Mouse (Mus musculus): Measurements from ENCODE around the gene Cdh10. TPM values are rescaled to one million over a fixed set of nuclear protein-coding genes. Genes with fewer than 3 reads are reported as not detected.

Gene Cdh10
- total RNA-seq (2015; ENCODE audit: low replicate concordance) (not detected in 2 replicates), total RNA-seq (2017; ENCODE audit: low replicate concordance) (not detected in 2 replicates)

GRCm38 (mm10) chr15:18818185-18818973 lies at the start of gene Cdh10:
Cdh10 (plus strand) TSS chr15:18818947.
- ATAC-seq (replicated peaks; ENCODE audit: low FRiP score, poor library complexity, severe bottlenecking), result no peak

GRCm38 (mm10) chr15:18809148-18809827 lies 9.5 kb upstream of the Cdh10 start:
- ATAC-seq (replicated peaks; ENCODE audit: low FRiP score, poor library complexity, severe bottlenecking), result no peak

GRCm38 (mm10) chr15:18817707-18818106 lies 1.0 kb upstream of the Cdh10 start:
- no peak for ATAC-seq (replicated peaks; ENCODE audit: low FRiP score, poor library complexity, severe bottlenecking)

DNA sequence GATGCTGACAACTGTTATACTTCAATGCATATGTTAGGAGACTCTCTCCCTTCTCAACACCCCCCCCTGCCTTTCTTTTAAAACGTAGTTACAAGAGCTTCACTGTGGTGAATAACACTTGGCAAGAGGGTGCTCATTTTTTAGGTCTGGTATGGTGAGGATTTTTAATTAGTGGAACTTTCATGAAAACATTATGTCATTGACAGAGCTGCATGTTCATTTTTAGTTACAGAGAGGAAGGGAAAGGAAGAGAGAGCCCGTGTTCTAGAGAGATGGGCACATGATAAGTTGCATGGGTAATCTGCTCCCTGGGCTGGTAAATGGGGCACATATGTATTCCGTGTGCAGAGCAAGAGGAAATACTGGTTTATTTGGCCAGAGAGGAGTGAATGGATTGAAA lies 1.5 kb downstream of the Cdh10 start:
- no peak for ATAC-seq (replicated peaks; ENCODE audit: low FRiP score, poor library complexity, severe bottlenecking)

DNA sequence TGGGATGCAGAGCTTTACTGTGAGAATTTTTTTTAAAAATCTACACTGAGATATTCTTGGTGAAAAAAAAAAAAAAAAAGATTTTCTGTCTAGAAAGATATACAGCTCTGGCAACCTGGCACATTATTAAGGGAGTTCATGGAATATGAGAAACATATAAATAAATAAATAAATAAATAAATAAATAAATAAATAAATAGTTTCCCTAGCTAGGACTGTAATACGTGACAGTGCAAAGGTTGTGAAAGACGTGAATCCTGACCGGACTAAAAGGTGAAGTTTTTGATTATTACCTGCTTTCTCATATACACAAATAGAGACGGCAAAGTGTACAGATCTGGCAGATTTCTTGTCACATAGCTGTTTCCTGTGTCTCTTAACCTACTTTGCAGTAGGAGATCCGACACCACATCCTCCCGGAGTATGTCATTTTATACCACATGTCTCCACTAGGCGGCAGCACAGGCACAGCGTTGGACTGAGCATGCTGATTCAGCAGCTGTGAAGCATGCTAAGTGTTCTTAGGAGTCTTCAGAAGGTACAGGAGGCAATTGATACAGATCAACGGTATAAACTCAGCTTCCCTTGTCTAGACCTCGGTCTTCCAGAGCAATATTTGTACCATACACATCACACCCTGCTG lies 2.5 kb downstream of the Cdh10 start:
- ATAC-seq (replicated peaks; ENCODE audit: low FRiP score, poor library complexity, severe bottlenecking), result 0 out of 2 replicates have a peak, but pooled peaks have one; percentile 39

GRCm38 (mm10) chr15:18823420-18823819 lies 4.7 kb downstream of the Cdh10 start:
- no peak for ATAC-seq (replicated peaks; ENCODE audit: low FRiP score, poor library complexity, severe bottlenecking)

DNA sequence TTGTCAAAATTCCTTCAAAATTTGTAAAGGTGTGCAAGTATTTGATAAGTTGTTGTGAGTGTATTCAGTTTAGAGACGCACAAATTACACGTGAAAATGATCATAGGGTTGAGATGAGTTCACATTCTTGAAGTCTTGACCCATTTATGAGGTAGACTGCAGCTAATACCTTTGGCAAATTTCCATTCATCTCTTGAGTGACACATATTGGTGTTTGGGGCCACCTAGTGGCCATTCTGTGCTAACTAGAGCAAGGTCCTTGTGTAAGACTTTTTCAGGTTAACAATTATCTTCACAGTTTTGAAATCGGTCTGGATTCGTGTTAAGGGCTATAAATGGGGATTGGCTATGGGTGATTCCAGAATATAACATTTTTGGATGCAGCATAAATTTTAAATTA lies 13.5 kb downstream of the Cdh10 start:
- no peak for ATAC-seq (replicated peaks; ENCODE audit: low FRiP score, poor library complexity, severe bottlenecking)

DNA sequence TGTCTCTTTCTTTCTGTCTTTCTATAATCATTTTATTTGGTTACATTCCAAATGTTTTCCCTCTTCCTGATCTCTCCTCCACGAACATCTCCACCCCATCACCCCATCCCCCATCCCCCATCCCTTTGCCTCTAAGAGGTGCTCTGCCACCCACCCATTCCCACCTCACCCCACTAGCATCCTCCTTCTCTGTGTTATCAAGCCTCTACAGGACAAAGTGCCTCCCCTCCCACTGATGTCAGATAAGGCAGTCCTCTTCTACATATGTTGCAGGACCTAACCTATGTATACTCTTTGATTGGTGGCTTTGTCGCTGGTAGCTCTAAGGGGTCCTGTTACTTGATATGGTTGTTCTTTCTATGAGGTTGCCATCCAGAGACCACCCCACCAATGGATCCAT lies 23.0 kb downstream of the Cdh10 start:
- no peak for ATAC-seq (replicated peaks; ENCODE audit: low FRiP score, poor library complexity, severe bottlenecking)

DNA sequence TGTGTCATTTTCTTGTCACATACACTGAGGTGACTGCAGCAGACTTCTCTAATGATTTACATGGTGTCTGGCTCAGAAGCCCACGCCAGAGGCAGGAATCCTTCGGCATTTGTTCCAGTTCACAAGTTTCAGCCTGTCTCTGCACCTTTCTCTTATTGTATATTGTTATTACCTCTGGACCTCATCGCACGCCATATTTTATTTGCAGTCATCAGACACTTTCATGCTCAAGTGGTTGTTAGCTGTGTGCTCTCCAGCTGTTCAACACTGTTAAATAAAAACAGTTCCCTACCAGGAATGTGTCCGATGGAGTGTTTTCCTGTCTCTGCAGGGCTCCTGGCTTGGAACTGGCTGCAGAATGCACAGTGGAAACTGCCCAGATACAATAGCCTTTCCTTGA lies 26.1 kb downstream of the Cdh10 start:
- ATAC-seq (replicated peaks; ENCODE audit: low FRiP score, poor library complexity, severe bottlenecking), result no peak

GRCm38 (mm10) chr15:18850497-18850896 lies 31.8 kb downstream of the Cdh10 start:
- ATAC-seq (replicated peaks; ENCODE audit: low FRiP score, poor library complexity, severe bottlenecking), result no peak

- ATAC-seq (replicated peaks; ENCODE audit: low FRiP score, poor library complexity, severe bottlenecking), result no peak
Measured at GRCm38 (mm10) chr15:18858135-18858534, 39.4 kb downstream of the Cdh10 start.

- no peak for ATAC-seq (replicated peaks; ENCODE audit: low FRiP score, poor library complexity, severe bottlenecking)
Measured at GRCm38 (mm10) chr15:18869871-18870270, 51.1 kb downstream of the Cdh10 start.

- ATAC-seq (replicated peaks; ENCODE audit: low FRiP score, poor library complexity, severe bottlenecking), result no peak
Measured at GRCm38 (mm10) chr15:18881467-18881866, 62.7 kb downstream of the Cdh10 start.

GRCm38 (mm10) chr15:18886673-18887072 lies 67.9 kb downstream of the Cdh10 start:
- no peak for ATAC-seq (replicated peaks; ENCODE audit: low FRiP score, poor library complexity, severe bottlenecking)

DNA sequence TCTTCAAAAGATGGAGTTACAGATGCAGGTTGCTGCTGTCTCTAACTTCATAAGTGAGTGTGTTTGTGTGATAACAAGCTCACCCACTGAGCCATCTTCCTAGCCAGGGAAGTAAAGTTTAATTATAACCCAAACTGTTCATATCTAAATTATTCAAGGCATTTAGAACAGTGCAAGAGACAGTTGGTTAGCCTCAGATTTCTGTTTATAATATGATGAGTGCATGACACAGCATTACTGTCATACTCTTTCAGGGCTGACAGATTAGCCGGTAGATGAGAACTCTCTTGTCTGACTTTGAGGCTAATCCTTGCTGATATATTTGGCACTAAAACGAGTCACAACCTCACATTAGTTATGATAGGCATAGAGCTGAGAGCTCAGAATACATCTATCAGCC lies 70.2 kb downstream of the Cdh10 start:
- no peak for ATAC-seq (replicated peaks; ENCODE audit: low FRiP score, poor library complexity, severe bottlenecking)

- no peak for ATAC-seq (replicated peaks; ENCODE audit: low FRiP score, poor library complexity, severe bottlenecking)
Measured at GRCm38 (mm10) chr15:18890358-18890757, 71.6 kb downstream of the Cdh10 start.

DNA sequence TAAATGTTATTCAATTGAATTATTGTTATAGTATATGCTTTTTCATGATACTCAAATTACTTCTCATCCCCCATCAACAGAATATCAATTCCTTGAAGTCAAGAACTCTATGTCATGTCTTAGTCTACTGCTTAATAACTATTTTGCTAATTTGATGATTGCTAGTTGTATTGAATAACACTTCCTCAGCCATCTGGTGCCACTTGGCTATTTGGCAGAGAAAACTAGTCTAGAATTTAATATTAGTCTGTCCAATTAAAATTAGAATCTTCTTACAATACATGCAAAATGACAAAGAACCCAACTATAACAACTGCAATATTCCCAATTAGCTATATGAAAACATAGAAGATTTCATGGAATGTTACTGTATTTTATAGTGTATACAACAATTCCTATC lies 82.0 kb downstream of the Cdh10 start:
- no peak for ATAC-seq (replicated peaks; ENCODE audit: low FRiP score, poor library complexity, severe bottlenecking)

DNA sequence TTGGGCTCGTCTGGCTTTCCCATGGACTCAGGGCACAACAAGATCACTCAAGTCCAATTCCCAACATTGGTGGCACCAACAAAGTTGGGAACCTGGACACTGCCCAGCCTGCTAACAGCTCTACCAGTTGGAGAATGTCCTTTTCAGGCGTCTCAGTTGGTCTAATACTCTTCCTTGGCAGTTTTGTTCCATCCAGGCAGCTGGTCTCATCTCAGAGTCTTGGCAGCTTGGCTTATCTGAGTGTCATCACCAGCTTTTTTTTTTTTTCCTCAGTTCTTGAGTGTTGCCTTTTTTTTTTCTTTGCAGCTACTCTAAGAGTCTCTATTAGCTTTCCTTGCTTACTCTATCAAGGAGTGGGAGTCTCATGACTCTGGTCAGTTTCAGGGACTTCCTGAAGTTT lies 85.4 kb downstream of the Cdh10 start:
- ATAC-seq (replicated peaks; ENCODE audit: low FRiP score, poor library complexity, severe bottlenecking), result no peak

DNA sequence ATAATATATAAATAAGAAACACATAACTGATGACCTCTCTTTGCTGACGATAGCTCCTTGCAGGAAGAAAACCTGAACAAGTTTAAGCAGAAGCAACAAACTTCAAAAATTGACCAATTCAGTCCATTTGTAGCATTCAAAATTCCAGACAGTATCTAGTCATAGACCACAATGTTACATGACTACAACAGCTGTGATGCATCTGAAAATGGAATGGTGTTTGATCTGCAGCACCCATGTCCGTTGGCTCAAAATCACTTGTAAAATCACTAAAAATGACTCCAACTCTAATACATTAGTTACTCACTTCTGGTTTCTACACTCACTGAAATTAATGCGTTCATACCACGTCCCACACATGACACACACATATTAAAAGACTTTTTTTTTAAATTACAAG lies 91.9 kb downstream of the Cdh10 start:
- no peak for ATAC-seq (replicated peaks; ENCODE audit: low FRiP score, poor library complexity, severe bottlenecking)

- ATAC-seq (replicated peaks; ENCODE audit: low FRiP score, poor library complexity, severe bottlenecking), result no peak
Measured at GRCm38 (mm10) chr15:18925392-18926117, 106.8 kb downstream of the Cdh10 start.

Measured in erythroid progenitor cell, adult 5-6 weeks (primary cell).